Mouse (Mus musculus) left cerebral cortex, postnatal 4 days (tissue): ENCODE data around the gene Gm20388. TPM values are rescaled to one million over a fixed set of nuclear protein-coding genes. Genes with fewer than 3 reads are reported as not detected.

Experiments
- DNase-seq: peaks from one replicate; pipeline ENCODE4 v3.0.0-alpha.2; 2022
- intact Hi-C: fragments of 180-260 bp; cut with DNase I; formaldehyde crosslinking; loops from one replicate; pipeline ENCODE4 v1.15.1; 2025
- total RNA-seq, 2 experiments: library from RNA; stranded (reverse); gene quantifications; 2 replicates each; pipeline ENCODE4 v1.2.3; 2021

Gm20388 gene
- total RNA-seq, 2 experiments from 2014 or later, result 6.5 to 12.8 TPM

DNA sequence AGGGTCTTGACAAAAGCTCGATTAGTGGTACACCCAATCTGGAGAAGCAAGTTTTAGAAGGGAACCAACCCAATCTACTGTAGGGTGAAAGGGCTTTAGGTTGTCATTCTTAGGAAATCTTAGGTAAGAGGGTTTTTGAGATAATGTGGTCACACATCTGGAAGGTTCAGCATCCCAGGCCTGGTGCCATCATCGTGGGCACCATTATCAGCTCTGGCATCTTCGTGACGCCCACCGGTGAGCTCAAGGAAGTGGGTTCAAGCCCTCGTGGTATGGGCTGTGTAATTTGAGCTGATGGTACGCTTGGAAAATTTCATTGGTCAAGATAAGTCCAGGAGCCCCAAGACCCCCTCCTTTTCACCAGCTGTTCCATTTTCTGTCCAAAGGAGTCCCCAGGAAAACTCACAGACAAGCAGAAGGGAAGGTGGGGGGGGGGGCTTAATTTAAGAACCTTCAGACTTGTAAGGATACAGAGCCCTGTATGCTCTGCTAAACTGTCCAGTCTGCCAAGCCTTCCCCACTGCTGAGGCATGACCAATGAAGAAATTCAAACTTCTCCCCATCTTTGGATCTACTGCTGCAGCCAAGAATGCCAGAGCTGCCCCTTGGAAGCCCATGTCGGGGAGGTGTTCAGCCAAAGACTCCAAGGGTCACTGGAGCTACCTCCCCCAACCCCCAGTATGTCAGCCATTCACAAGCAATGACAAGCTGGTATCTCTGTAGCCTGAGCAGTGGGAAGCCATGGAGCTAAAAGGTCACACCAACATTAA, 1997.9 kb downstream of the Gm20388 start:
- no peak for DNase-seq
- intact Hi-C loops, result loop anchor here (2.0 kb wide), 1 partner anchor 58 kb away; no protein-coding TSS in a partner anchor

DNA sequence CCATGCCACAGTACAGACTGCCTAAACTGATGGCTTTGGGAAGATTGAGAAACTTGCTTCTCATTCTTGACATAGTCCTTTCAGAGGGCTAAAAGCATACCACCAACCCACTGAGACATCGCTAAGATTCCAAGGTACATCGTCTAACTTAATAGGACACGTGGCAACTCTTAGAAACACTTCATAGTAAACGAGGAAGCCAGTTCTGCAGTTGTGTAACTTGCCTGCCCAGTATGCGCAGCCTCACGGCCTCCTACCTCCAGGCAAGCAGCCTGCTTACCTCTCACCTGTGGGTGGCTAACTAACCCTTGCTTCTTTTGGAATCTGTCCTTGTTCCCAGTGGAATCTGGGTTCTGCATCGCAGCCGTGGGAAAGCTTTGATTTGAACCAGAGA, 1998.5 kb downstream of the Gm20388 start:
- DNase-seq, result no peak
- intact Hi-C loops, result loop anchor here (2.0 kb wide), 1 partner anchor 58 kb away; no protein-coding TSS in a partner anchor

DNA sequence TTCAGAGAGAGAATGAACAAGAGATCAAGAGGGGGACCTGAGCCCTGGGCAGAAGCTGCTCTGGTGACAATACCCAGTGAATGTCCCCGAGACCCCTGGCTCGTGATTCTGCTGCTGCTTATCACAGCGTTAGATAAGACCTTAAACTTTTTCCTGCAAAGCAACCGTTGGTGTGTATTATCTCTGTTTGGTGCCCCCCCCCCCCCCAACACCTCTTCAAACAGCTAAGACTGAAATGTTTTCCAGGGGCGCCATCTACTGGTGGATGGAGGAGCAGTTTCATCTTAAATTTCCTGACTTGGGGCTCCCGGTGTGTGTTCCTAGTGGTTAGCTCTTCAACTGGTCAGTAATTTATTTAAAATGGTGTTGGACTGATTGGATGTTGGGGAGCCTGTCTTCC, 1999.0 kb downstream of the Gm20388 start:
- DNase-seq, result peak; percentile 83
- intact Hi-C loops, result loop anchor here (2.0 kb wide), 1 partner anchor 59 kb away; no protein-coding TSS in a partner anchor

DNA sequence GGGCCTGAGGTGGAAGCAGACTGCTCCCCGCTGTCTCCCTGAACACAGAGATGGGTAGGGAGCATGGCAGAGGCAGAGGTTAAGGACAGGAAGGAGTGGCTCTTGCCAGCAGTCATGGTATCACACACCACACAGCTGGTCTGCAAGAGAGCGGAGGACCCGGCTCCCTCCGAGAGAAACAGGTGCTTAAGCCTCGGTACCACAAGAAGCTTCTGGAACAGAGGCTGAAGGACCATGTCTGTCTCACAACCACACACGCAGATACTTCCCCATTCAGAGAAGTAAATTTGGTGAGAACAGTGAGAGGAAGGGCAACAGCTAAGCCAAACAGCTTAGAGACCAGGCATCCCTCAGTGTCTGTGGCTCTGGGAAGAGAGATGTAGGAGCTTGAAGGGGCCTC, 2000.8 kb downstream of the Gm20388 start:
- DNase-seq, result no peak
- intact Hi-C loops, result no loop called here

DNA sequence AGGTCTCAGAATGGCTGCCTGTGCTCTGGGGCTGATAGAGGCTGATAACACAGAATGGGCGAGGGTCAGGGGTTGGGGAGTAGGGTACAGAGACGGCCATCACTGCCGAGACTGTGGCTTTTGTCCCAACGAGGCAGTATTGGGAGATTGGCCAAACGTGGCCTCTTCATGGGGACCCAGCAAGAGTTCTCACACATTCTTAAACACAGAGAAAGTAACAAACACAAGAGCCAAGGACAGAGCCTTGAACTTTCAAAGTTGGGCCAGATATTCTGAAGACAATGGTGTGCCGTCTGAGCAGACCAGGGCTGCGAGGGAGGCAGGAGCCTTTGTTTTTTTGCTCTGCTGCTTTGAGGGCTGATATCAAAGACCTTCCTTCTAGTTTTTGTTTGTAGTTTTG, 2001.3 kb downstream of the Gm20388 start:
- intact Hi-C loops, result no loop called here

DNA sequence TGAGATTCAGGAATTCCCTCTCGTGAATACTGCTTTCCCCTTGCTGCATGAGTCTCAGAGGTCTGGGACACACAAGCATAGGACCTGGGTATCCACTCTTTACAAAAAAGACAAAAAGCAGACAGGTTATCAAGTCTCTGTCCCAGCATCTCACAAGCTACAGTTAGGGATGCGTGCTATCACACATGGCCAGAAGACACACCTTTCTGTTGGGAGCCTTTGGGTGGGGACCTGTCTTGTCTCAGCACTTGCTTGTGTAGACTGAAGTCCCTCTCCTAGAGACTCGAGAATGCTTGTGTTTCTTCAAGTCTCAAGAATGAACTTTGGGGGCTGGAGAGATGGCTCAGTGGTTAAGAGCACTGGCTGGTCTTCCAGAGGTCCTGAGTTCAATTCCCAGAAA, 2002.2 kb downstream of the Gm20388 start:
- DNase-seq, result no peak
- intact Hi-C loops, result no loop called here

More for the DNA sequence above, 2001.3 kb downstream of the Gm20388 start:
- DNase-seq, result no peak

DNA sequence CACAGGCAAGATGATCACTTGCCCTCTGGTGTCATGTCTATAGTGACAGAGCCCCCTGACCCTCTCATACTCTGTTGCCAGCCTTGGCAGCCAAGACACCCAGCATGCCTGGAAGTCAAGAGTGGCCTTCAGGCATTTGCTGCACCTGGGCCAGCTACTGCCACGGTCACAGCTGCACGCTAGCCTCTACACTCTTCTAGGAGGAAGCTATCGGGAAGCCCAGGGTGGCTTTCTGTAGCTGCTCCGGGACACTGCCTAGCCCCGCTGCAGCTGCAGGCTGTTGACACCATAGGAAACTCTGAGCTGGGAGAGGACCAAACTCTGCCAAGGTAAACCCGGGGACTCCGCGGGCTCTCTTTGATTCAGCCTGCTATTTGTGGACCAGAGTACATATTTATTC, 2002.7 kb downstream of the Gm20388 start:
- intact Hi-C loops, result no loop called here
- DNase-seq, result no peak

DNA sequence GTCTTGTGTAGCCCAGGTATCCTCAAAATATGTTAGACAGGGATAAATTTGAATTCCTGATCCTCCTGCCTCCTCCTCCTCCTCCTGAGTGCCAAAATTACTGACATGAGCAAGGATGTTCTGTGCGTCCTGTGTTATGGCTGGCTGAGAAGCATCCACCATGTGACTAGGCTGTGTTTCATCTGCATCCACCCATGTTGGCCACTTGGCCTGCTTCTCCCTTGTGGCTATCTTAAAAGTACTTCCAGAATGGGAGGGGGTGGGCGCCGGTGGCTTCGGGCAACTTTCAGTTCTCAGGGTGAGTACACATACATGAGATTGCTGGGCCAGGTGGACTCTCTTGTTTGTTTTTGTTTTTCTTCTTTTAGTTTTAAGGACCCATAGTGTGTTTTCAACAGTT, 2008.5 kb downstream of the Gm20388 start:
- intact Hi-C loops, result no loop called here

DNA sequence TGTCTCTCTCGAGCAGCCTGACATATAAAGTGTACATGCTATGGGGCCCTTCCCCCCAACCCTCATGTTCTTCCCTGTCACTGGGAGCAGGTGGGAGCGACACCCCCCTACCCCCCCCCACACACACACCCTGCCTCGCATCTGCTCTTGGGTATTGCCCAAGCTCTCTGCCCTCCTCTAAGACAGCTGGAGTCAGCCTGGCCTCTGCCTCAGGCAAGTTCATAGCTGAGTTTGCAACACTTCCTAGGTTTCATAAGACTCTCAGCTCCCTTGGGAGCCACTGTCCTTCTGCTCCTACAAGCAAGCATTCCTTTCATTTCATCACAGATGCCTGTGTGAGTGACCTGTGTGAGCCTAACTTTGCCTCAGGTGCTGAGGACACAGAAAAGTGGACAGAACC, 2009.1 kb downstream of the Gm20388 start:
- intact Hi-C loops, result no loop called here
- no peak for DNase-seq

More for the DNA sequence above, 2008.5 kb downstream of the Gm20388 start:
- no peak for DNase-seq

DNA sequence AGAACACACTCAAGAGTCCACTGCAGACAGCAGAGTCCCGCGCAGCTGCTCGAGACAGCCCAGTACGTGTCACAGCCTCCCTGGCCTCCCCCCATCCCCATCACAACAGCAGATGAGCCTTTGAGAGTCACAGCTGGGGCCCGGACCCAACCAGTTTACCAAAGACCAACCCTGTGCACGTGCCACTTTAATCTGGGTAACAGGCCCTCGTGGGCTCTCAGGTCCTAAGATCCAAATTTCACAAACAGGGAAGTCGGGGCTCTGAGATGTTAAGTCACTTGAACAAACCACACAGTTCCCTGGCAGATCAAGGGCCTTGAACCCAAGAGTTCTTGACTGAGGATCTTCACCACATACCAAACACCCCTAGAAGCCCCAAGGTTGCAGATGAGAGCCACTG, 2010.9 kb downstream of the Gm20388 start:
- DNase-seq, result no peak
- intact Hi-C loops, result no loop called here

DNA sequence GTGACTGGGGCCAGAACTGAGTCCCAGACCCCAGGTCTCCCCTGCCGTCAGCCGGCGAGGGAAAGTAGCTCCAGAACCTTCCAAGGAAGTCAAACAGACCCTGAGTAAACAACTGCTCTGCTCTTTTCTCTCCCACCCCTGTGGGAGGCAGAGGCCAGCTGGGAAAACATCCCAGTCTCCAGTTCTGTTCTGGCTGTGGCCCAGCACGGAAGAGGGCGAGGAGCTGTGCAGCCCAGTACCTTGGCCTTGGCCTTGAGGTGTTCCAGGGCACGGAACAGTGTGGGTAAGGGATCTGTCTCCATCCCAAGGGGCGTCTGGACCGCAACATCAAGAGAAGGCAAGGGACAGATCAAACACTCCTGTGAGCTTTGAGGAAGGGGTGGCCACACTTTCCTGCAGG, 2011.5 kb downstream of the Gm20388 start:
- intact Hi-C loops, result no loop called here
- no peak for DNase-seq

DNA sequence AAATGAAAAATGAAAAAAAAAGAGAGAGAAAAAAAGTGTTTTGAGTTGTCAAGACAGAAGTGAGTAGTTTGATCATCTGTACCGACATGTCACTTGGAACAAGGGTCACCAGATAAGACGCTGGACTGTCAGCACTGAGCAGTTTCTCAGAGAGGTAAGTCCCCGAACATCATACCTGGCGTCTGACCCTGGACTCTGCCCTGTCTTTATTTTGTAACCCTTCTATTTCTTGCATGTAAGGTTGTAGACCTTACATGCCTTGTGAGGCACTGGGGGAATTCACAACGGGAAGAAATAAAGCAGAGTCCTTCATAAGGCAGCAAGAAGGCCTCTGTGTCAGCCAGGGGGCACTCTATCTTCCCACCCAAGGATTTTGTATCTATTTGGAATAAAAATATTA, 2014.0 kb downstream of the Gm20388 start:
- intact Hi-C loops, result no loop called here

DNA sequence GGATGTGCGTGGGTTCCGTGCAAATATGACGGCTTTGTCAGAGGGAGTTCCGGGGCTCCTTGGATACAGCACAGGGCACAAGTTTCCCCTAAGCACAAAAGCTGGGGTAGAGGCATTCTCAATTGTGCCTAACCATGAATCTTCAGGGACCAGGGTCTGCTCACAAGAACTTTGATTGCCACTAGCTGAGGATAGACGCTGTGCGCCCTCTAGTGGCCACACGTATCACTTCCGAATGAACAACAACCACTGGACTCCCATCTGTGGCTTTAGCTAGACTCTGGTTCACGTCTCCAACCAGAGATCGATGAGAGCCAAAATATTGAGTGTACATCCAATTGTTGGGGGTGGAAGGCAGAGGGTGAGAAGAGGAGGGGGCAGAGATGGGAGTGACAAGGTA, 2015.0 kb downstream of the Gm20388 start:
- peak; percentile 87 for DNase-seq
- intact Hi-C loops, result no loop called here

More for the DNA sequence above, 2014.0 kb downstream of the Gm20388 start:
- DNase-seq, result no peak

DNA sequence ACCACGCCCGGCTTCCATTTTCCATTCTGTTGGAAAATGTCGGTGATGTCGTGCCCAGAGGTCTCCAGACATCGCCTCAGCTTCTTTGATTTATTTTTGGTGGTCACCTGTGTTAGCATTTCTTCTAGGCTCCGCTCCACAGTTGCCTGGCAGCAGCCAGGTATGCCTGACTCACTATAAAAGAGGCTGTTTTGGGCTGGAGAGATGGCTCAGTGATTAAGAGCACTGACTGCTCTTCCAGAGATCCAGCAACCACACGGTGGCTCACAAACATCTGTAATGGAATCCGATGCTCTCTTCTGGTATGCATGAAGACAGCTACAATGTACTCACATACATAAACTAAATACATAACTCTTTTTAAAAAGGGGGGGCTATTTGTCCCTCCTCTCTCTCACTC, 2015.6 kb downstream of the Gm20388 start:
- no peak for DNase-seq
- intact Hi-C loops, result no loop called here

DNA sequence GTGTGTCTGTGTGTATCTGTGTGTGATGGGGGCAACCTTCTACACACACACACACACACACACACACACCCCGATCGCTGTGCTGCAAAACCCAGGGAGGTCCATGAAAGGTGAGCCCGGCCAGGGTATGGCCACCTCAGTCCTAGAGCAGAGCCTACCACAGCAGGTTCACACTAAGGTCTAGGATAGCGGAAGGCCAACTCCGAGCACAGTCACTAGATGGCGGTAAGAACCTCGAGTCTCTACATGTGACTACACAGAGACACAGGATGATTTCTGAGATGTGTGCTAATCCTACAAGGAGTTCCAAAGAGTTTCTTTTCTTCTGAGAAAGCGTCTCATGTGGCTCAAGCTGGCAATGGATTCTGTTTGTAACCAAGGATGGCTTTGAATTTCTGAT, 2016.7 kb downstream of the Gm20388 start:
- DNase-seq, result peak; percentile 62
- intact Hi-C loops, result no loop called here

DNA sequence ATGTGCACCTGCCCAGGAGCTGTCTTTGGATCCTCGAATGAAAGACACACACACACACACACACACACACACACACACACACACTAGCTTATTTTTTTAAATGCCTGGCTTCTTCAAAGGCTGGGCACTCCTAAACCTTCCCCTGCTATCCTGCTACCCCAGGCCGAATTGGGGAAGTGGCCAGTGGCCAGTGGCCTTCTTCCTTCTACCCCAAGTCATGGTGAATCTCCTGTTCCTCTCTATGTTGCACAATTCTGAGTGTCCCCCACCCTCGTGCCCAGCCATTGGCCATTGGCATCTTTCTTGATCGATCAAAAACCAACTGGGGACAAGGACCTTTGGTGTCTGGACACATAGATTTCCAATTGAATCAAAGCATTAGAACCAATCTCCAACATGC, 2019.4 kb downstream of the Gm20388 start:
- DNase-seq, result no peak
- intact Hi-C loops, result no loop called here

DNA sequence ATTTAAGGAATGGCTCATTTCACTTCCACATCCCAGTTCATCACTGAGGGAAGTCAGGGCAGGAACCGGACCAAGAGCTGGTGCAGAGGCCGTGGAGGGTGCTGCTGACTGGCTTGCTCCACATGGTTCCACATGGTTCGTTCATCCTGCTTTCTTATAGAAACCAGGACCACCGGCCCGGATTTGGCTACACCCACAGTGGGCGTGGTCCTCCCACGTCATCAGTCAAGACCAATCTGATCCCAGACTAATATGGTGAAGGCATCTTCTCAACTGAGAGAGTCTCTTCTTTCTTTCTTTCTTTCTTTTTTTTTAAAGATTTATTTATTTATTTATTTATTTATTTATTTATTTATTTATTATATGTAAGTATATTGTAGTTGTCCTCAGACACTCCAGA, 2020.9 kb downstream of the Gm20388 start:
- DNase-seq, result no peak
- intact Hi-C loops, result no loop called here

DNA sequence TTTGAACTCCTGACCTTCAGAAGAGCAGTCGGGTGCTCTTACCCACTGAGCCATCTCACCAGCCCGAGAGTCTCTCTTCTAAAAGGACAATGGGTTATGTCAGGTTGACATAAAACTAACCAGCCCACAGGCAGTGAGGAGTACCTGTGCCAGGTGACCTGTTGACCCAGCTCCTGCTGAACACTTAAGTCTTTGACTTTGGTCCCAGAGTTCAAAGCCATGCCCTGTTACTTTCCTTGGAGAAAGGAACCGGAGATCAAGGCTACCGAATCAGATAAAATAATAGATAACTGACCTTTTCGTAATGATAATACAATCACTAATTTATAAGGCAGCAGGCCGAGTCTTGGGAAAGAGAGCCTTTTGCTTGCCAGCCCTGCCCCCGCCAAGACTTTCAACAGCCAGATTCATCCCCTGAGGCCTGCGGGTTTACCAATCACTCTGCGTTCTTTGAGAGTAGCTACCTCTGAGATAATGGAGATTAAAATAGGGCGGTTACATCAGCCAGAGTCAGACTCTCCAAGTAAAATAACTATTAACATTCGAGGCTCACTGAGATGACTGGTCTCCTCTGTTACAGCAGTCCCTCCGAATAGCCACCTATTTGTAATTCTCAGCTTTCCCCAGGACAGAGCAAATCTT, 2021.5 kb downstream of the Gm20388 start:
- DNase-seq, result no peak

DNA sequence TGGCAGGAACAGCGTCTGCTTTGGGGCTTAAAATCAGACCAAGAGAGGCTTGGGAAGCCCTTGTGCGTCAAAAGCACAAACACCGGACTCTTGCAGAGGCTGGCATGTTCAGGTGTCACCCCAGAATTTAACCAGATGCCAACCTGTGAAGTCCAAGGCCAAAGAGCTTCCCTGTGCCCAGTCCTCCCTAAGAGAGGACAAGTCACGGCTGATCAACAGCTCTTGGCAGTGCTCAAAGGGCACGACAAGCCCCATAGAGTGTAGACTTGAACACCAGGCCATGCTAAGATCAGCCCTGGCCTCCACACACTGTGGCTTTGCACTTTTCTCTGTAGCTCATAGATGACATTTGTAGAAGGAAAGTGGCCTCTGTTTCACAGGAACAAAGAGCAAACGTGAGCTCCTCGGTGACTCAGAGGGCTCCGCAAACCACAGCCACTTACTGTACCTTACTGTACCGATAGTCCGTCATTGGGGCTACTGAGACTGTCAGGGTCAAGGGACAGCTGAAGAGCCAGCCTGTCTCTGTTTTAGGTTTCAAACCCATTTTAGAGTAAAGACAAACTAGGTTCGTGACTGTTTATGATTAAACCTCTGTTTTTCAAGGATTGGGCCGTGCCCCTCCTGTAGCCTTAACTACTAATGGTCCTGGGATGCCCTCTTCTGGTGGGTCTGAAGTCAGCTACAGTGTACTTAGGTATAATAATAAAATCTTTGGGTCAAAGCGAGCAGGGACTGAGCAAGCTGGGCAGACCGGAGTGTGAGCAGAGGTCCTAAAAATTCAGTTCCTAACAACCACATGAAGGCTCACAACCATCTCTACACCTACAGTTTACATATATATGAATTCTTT, 2022.3 kb downstream of the Gm20388 start:
- no peak for DNase-seq
- intact Hi-C loops, result no loop called here

More for the DNA sequence above, 2021.5 kb downstream of the Gm20388 start:
- intact Hi-C loops, result no loop called here

DNA sequence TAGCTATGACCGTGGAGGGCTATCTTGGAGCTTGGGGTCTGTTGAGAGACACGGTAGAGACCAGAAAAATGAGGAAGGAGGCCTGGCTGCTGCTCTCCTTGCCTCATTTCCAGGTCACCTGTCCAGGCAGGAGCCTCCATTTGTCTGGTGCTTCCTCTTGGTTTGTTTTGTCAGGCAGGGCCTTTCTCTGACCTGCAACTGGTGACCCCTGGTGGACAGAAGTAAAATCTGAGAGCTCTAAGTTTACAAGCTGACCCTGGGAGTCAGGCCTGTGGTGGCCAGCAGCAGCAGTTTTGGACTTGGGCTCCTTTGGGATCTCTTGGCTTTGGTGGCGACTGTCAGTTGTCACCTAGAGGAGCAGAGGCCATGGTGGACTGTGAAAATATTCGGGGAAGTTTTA, 2023.9 kb downstream of the Gm20388 start:
- intact Hi-C loops, result no loop called here
- peak; percentile 49 for DNase-seq

DNA sequence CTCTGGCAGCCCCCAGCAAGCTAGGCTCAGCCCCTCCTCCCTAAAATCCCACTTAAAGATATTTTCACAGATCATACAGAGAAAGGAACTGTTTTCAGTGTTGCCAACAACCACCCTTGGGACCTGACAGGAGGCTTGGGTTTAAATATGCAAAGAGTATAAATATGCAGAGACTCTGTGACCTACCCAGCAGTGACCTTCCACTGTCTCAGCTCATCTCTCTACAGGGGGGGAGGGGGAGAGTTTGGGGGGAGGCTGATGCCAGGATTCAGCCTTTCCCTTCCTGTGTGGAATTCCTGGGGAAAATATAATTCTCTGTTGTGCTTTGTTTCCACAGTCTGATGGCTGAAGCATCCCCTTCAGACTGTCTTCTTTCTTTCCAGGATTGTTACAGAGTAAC, 2024.3 kb downstream of the Gm20388 start:
- intact Hi-C loops, result no loop called here
- DNase-seq, result no peak
